Mouse (Mus musculus): ENCODE results near the gene Pfn2.
"Not testable (repeated sequence)": the region's sequence is repeated elsewhere in the genome, so short reads cannot be mapped to it uniquely, and the experiment has no call there.

The Pfn2 gene

GRCm38 (mm10) chr3:57847760-57848185 is at the start of gene Pfn2:
TSS of gene Pfn2 (minus strand) at chr3:57848079.
- DNase-seq (ENCODE audit: low spot score), result peak; percentile 36

- no peak for DNase-seq (ENCODE audit: low spot score)
These were observed 35.1 kb upstream of the Pfn2 start for GRCm38 (mm10) chr3:57882945-57883344.

GRCm38 (mm10) chr3:57846912-57847759 is 743 bp downstream of the Pfn2 start:
- DNase-seq (ENCODE audit: low spot score), result peak; percentile 13

- no peak for DNase-seq (ENCODE audit: low spot score)
These were observed 1.3 kb downstream of the Pfn2 start for GRCm38 (mm10) chr3:57846662-57846911.

- DNase-seq (ENCODE audit: low spot score), result no peak
These were observed 1.9 kb downstream of the Pfn2 start for GRCm38 (mm10) chr3:57845786-57846661.

GRCm38 (mm10) chr3:57843775-57844174 is 4.1 kb downstream of the Pfn2 start:
- DNase-seq (ENCODE audit: low spot score), result no peak

GRCm38 (mm10) chr3:57836911-57837310 is 11.0 kb downstream of the Pfn2 start:
- no peak for DNase-seq (ENCODE audit: low spot score)

GRCm38 (mm10) chr3:57833585-57833984 is 14.3 kb downstream of the Pfn2 start:
- DNase-seq (ENCODE audit: low spot score), result no peak

- DNase-seq (ENCODE audit: low spot score), result no peak
These were observed 22.0 kb downstream of the Pfn2 start for GRCm38 (mm10) chr3:57825866-57826265.

GRCm38 (mm10) chr3:57815447-57815846 is 32.4 kb downstream of the Pfn2 start:
- DNase-seq (ENCODE audit: low spot score), result no peak

- not testable (repeated sequence) for DNase-seq (ENCODE audit: low spot score)
These were observed 52.8 kb downstream of the Pfn2 start for GRCm38 (mm10) chr3:57795071-57795470.
